Mouse (Mus musculus) heart, embryonic 12.5 days (tissue): ENCODE measurements around the gene Pitpna. TPM values are rescaled to one million over a fixed set of nuclear protein-coding genes. Genes with fewer than 3 reads are reported as not detected.

Experiments
- ATAC-seq: fragments of 200-750 bp; cut with Nextera tagmentation; 2 replicates; pipeline ENCODE4 v1.8.0; 2017; ENCODE audit warnings: moderate TSS enrichment, moderate library complexity; ENCODE audit not compliant: insufficient number of reproducible peaks, low FRiP score
- H3K27ac ChIP-seq: fragments of 300-500 bp; sonication (generic); 2 replicates; pipeline ENCODE4 v1.5.1; 2016; ENCODE audit warnings: mild to moderate bottlenecking, moderate library complexity; ENCODE audit not compliant: poor library complexity, severe bottlenecking
- H3K27me3 ChIP-seq: fragments of 300-500 bp; sonication (generic); replicated peaks from 2 replicates; pipeline ENCODE4 v1.6.1; 2016; ENCODE audit warnings: mild to moderate bottlenecking, moderate library complexity
- H3K36me3 ChIP-seq: fragments of 300-500 bp; sonication (generic); 2 replicates; pipeline ENCODE4 v1.6.1; 2016; ENCODE audit warnings: mild to moderate bottlenecking, moderate library complexity
- H3K4me1 ChIP-seq: fragments of 300-500 bp; sonication (generic); replicated peaks from 2 replicates; pipeline ENCODE4 v1.6.1; 2016; ENCODE audit warnings: mild to moderate bottlenecking
- H3K4me2 ChIP-seq: fragments of 300-500 bp; sonication (generic); 2 replicates; pipeline ENCODE4 v1.6.1; 2016; ENCODE audit warnings: mild to moderate bottlenecking, moderate library complexity
- H3K4me3 ChIP-seq: fragments of 300-500 bp; sonication (generic); 2 replicates; pipeline ENCODE4 v1.5.1; 2016; ENCODE audit warnings: mild to moderate bottlenecking
- H3K9ac ChIP-seq: fragments of 300-500 bp; sonication (generic); 2 replicates; pipeline ENCODE4 v1.6.1; 2016; ENCODE audit warnings: mild to moderate bottlenecking, moderate library complexity
- H3K9me3 ChIP-seq: fragments of 300-500 bp; sonication (generic); replicated peaks from 2 replicates; pipeline ENCODE4 v1.6.1; 2016; ENCODE audit warnings: mild to moderate bottlenecking, moderate library complexity
- WGBS: fragments of 180-500 bp; shearing (Covaris S2); methylation state at CpG from one replicate; pipeline ENCODE4 v1.1.7; 2016; 5-methylcytosine and 5-hydroxymethylcytosine counted together
- polyA plus RNA-seq: library from polyadenylated mRNA; unstranded; fragments of >200 nt; fragmentation: Nextera tagmentation; extraction: Ambion mirVana; gene quantifications from 2 replicates; pipeline ENCODE4 v1.2.1, GENCODE M21; 2016

Gene Pitpna
- polyA plus RNA-seq: 75.3 and 80.1 TPM in 2 replicates

- 5% methylated on average over 49 of the region's 49 CpGs for WGBS
- Histone ChIP-seq H3K9me3 (no peaks in the 10 kb centered on the region), H3K36me3 (peaks cover 15% of the 10 kb centered on the region), H3K4me1 (peaks cover 23% of the 10 kb centered on the region), H3K9ac (peak within 1 kb of the TSS; percentile 95), H3K4me3 (peak within 1 kb of the TSS; percentile 94), H3K4me2 (peak within 1 kb of the TSS; percentile 86), H3K27ac (peak within 1 kb of the TSS; percentile 89), H3K27me3 (no peaks in the 10 kb centered on the region)
- peak; percentile 95 for ATAC-seq
These were observed at the start of gene Pitpna for GRCm38 (mm10) chr11:75587493-75588284. TSS of gene Pitpna (plus strand) at chr11:75588097.

GRCm38 (mm10) chr11:75538184-75538969 is 49.5 kb upstream of the Pitpna start:
- 0 out of 2 replicates have a peak, but pooled peaks have one; percentile 2 for ATAC-seq
- Histone ChIP-seq H3K27me3 (peaks cover 8% of the 10 kb centered on the region; the same call in 1 of the 2 replicates), H3K4me1 (peaks cover 52% of the 10 kb centered on the region), H3K9me3 (no peaks in the 10 kb centered on the region), H3K9ac (peak overlapping the region; percentile 48), H3K36me3 (no peaks in the 10 kb centered on the region), H3K4me2 (no peak overlapping the region), H3K4me3 (no peak overlapping the region), H3K27ac (no peak overlapping the region)
- 64% methylated on average over 9 of the region's 9 CpGs for WGBS

- Histone ChIP-seq H3K27ac (no peak overlapping the region), H3K27me3 (0 out of 2 replicates have a peak, but pooled peaks cover 5% of the 10 kb centered on the region), H3K4me1 (peaks cover 52% of the 10 kb centered on the region), H3K4me3 (no peak overlapping the region), H3K4me2 (no peak overlapping the region), H3K36me3 (no peaks in the 10 kb centered on the region), H3K9ac (no peak overlapping the region), H3K9me3 (no peaks in the 10 kb centered on the region)
- no peak for ATAC-seq
- 76% methylated on average over 13 of the region's 13 CpGs for WGBS
These were observed 49.0 kb upstream of the Pitpna start for GRCm38 (mm10) chr11:75538970-75539299.

- Histone ChIP-seq H3K9ac (no peak overlapping the region), H3K4me2 (no peak overlapping the region), H3K27me3 (0 out of 2 replicates have a peak, but pooled peaks cover 5% of the 10 kb centered on the region), H3K4me1 (peaks cover 45% of the 10 kb centered on the region), H3K4me3 (no peak overlapping the region), H3K9me3 (no peaks in the 10 kb centered on the region), H3K36me3 (no peaks in the 10 kb centered on the region), H3K27ac (no peak overlapping the region)
- ATAC-seq: no peak
- 78% methylated on average over 8 of the region's 8 CpGs for WGBS
These were observed 47.7 kb upstream of the Pitpna start for GRCm38 (mm10) chr11:75540209-75540608.

- WGBS: 51% methylated on average over 19 of the region's 19 CpGs
- H3K4me2 ChIP-seq: peak overlapping the region; percentile 1; the same call in 1 of the 2 replicates
- peak overlapping the region; percentile 64 for H3K27ac ChIP-seq
- H3K36me3 ChIP-seq: no peaks in the 10 kb centered on the region
- H3K27me3 ChIP-seq: 0 out of 2 replicates have a peak, but pooled peaks cover 5% of the 10 kb centered on the region
- no peak overlapping the region for H3K9ac ChIP-seq
- H3K4me1 ChIP-seq: peaks cover 47% of the 10 kb centered on the region
- H3K4me3 ChIP-seq: no peak overlapping the region
- no peaks in the 10 kb centered on the region for H3K9me3 ChIP-seq
- ATAC-seq: no peak
These were observed 47.0 kb upstream of the Pitpna start for GRCm38 (mm10) chr11:75540710-75541581.

GRCm38 (mm10) chr11:75544713-75545112 is 43.2 kb upstream of the Pitpna start:
- H3K4me2 ChIP-seq: no peak overlapping the region
- H3K27ac ChIP-seq: no peak overlapping the region
- peaks cover 35% of the 10 kb centered on the region for H3K4me1 ChIP-seq
- no peaks in the 10 kb centered on the region for H3K27me3 ChIP-seq
- no peaks in the 10 kb centered on the region for H3K36me3 ChIP-seq
- 82% methylated on average over 9 of the region's 9 CpGs for WGBS
- ATAC-seq: no peak
- no peak overlapping the region for H3K9ac ChIP-seq
- no peaks in the 10 kb centered on the region for H3K9me3 ChIP-seq
- H3K4me3 ChIP-seq: no peak overlapping the region

GRCm38 (mm10) chr11:75546057-75546456 is 41.8 kb upstream of the Pitpna start:
- ATAC-seq: no peak
- Histone ChIP-seq H3K9me3 (no peaks in the 10 kb centered on the region), H3K27ac (no peak overlapping the region), H3K4me3 (no peak overlapping the region), H3K4me1 (peaks cover 36% of the 10 kb centered on the region), H3K9ac (no peak overlapping the region), H3K4me2 (no peak overlapping the region), H3K27me3 (no peaks in the 10 kb centered on the region), H3K36me3 (no peaks in the 10 kb centered on the region)
- 55% methylated on average over 4 of the region's 4 CpGs for WGBS

- Histone ChIP-seq H3K9me3 (no peaks in the 10 kb centered on the region), H3K27ac (no peak overlapping the region; the same call in 1 of the 2 replicates), H3K9ac (no peak overlapping the region), H3K4me1 (peaks cover 45% of the 10 kb centered on the region), H3K4me3 (no peak overlapping the region), H3K27me3 (no peaks in the 10 kb centered on the region), H3K4me2 (no peak overlapping the region), H3K36me3 (no peaks in the 10 kb centered on the region)
- ATAC-seq: no peak; the same call in 1 of the 2 replicates
- WGBS: 24% methylated on average over 5 of the region's 5 CpGs
These were observed 38.2 kb upstream of the Pitpna start for GRCm38 (mm10) chr11:75549658-75550111.

- ATAC-seq: 0 out of 2 replicates have a peak, but pooled peaks have one; percentile 13
- H3K4me3 ChIP-seq: no peak overlapping the region
- H3K4me2 ChIP-seq: no peak overlapping the region
- no peak overlapping the region for H3K27ac ChIP-seq
- 76% methylated on average over 12 of the region's 12 CpGs for WGBS
- no peaks in the 10 kb centered on the region for H3K9me3 ChIP-seq
- H3K36me3 ChIP-seq: no peaks in the 10 kb centered on the region
- H3K4me1 ChIP-seq: peaks cover 42% of the 10 kb centered on the region
- H3K9ac ChIP-seq: no peak overlapping the region
- no peaks in the 10 kb centered on the region for H3K27me3 ChIP-seq
These were observed 37.5 kb upstream of the Pitpna start for GRCm38 (mm10) chr11:75550200-75550946.

- 84% methylated on average over 5 of the region's 5 CpGs for WGBS
- H3K4me3 ChIP-seq: no peak overlapping the region
- H3K4me1 ChIP-seq: peaks cover 34% of the 10 kb centered on the region
- no peaks in the 10 kb centered on the region for H3K9me3 ChIP-seq
- no peak for ATAC-seq
- H3K27me3 ChIP-seq: no peaks in the 10 kb centered on the region
- no peak overlapping the region for H3K9ac ChIP-seq
- no peaks in the 10 kb centered on the region for H3K36me3 ChIP-seq
- H3K27ac ChIP-seq: no peak overlapping the region
- H3K4me2 ChIP-seq: no peak overlapping the region
These were observed 36.6 kb upstream of the Pitpna start for GRCm38 (mm10) chr11:75551321-75551720.
